Mouse (Mus musculus) CD4-positive naive resting alpha-beta T cell, adult 57 days (primary cell): ENCODE measurements around the gene Ppa1. TPM values are rescaled to one million over a fixed set of nuclear protein-coding genes. Genes with fewer than 3 reads are reported as not detected.

Source experiments
- total RNA-seq: library from RNA; stranded (reverse); gene quantifications from one replicate; pipeline ENCODE4 v1.2.4, GENCODE M21; 2023

The Ppa1 gene
- 25.5 TPM for total RNA-seq

DNA sequence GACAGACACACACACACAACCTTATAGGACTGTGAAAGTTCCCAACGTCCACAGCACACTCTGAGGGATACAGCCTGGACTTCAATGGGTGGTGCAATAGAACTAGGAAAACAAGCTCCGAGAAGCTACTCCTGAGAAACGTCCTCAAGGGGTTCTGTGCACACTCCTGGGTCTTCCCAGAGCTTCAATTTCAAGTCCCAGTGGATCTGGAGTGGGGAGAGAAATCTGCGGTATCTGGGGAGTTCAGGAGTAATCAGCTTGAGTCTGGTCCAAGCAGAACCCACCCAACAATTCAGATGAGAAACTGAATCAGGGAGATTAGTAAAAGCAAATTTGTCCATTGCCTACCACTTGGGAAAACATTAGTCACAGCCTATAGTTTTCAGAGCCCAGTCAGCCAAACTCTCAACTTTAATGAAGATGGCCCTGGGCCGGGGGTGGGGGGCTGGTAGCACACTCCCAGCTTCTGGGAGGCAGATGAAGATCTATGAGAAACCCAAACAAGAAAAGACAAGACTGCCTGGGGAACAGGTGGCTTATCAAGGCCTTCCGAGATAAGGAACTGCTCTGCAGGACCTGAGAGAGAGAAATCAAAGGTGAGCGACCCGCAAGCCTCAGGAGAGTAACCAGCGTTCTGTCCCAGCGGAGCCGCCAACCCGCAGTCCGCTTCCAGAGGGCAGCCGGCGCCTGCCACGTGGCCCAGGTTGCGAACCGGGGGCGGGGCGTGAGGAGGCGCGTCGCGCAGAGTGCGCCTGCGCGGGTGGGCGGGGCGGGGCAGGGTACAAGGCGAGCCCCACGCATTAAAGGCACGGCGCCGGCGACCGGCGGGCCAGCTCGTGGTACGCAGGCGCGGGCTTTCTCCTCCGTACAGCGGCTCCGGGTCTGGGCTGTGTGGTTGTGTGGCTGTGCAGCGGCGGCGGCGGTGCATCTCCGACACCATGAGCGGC lies at the start of gene Ppa1:
Gene Ppa1 (plus strand): TSS at position 763 of the 947 bp plus-strand sequence.

DNA sequence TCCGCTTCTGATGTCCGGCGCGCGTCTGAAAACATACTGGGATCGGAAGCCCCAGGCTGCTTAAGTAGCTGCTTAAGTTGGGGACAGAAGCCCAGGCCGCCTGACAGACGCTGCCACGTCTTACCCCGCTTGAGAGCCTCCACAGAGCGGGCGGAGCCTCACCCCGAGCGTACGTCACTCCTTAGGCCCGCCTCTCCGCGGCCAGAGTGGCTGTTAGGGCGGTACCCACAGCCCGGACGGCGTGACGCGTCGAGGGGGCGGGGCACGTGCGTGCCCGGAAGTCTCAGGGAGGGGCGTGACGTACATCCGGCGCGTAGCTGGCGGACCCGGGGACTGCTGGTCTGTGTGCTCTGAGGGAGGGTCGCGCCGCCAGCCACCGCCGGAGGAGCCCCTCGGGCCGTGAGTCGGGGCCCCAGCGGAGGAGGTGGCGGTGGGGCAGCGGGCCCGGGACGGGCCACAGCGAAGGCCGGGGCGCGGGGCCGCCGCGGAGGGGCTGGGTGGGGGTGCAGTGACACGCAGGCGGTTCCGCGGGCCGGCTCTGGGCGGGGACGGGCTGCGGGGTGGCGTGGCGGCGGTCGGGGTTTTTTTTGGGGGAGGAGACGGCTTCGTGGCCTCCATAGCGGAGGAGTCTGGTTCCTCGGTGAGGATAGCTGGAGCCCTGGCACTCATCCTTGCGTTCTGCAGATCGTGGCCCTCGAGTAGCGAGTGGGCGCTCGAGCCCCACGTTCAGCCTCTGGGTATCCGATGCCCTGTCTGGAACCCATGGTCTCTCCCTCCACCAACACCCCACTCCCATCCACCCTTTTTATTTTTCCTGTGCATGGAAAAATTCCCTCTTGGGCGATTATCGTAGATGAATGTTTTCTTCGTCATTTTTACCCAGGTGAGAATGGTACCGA lies 31.9 kb downstream of the Ppa1 start, which contains the start of gene Sar1a:
Gene Sar1a (plus strand): TSS at position 285 of the 899 bp plus-strand sequence.

GRCm38 (mm10) chr10:61694870-61695670 lies 46.7 kb downstream of the Ppa1 start, which contains the start of gene Tysnd1:
Gene Tysnd1 (plus strand): TSS chr10:61695514.

GRCm38 (mm10) chr10:61714771-61715461 lies 66.6 kb downstream of the Ppa1 start, which contains the start of gene Aifm2:
Gene Aifm2 (plus strand): TSS chr10:61715263.

Other genes starting within 250 kb of the Ppa1 start
- gene Nodal, start 230.6 kb upstream of the Ppa1 start, total RNA-seq = not detected
- 176 TPM for gene Eif4ebp2, start 195.9 kb upstream of the Ppa1 start, total RNA-seq
- gene Lrrc20, start 172.8 kb upstream of the Ppa1 start, total RNA-seq = 7.2 TPM
- gene Npffr1, start 53.1 kb upstream of the Ppa1 start, total RNA-seq = not detected
- gene Sar1a, start 31.7 kb downstream of the Ppa1 start, total RNA-seq = 181 TPM
- gene Tysnd1, start 47.0 kb downstream of the Ppa1 start, total RNA-seq = 22.1 TPM
- 3.6 TPM for gene Aifm2, start 66.7 kb downstream of the Ppa1 start, total RNA-seq
- not detected for gene H2afy2, start 135.6 kb downstream of the Ppa1 start, total RNA-seq